Mouse (Mus musculus) forebrain, embryonic 11.5 days (tissue): ENCODE measurements at regions not wholly inside any gene's neighbourhood (a gene's known extent, or its start where the extent isn't known, plus 50 kb on each side); places are given as distances from the start of the nearest gene placed in this dataset.

Source experiments
- ATAC-seq: fragments of 200-750 bp; cut with Nextera tagmentation; replicated peaks from 2 replicates; pipeline ENCODE4 v1.8.0; 2017; ENCODE audit warnings: moderate TSS enrichment; ENCODE audit not compliant: low FRiP score
- DNase-seq: peaks from one replicate; pipeline ENCODE4 v3.0.0-alpha.2; 2017; ENCODE audit warnings: low spot score
- H3K27ac ChIP-seq: fragments of 300-500 bp; sonication (generic); 2 replicates; pipeline ENCODE4 v1.5.1; 2014; ENCODE audit warnings: low read depth, low read length
- H3K27me3 ChIP-seq: fragments of 300-500 bp; sonication (generic); 2 replicates; pipeline ENCODE4 v1.6.1; 2014; ENCODE audit warnings: mild to moderate bottlenecking, low read length, mixed read lengths; ENCODE audit not compliant: control insufficient read depth, insufficient read depth
- H3K36me3 ChIP-seq: fragments of 300-500 bp; sonication (generic); 2 replicates; pipeline ENCODE4 v1.6.1; 2014; ENCODE audit warnings: mild to moderate bottlenecking, low read length, moderate library complexity, mixed read lengths; ENCODE audit not compliant: control insufficient read depth, insufficient read depth
- H3K4me1 ChIP-seq: fragments of 300-500 bp; sonication (generic); replicated peaks from 2 replicates; pipeline ENCODE4 v1.6.1; 2014; ENCODE audit warnings: low read length, mixed read lengths; ENCODE audit not compliant: control insufficient read depth, insufficient read depth
- H3K4me2 ChIP-seq: fragments of 300-500 bp; sonication (generic); 2 replicates; pipeline ENCODE4 v1.6.1; 2014; ENCODE audit warnings: low read depth, mild to moderate bottlenecking, low read length, moderate library complexity, mixed read lengths; ENCODE audit not compliant: severe bottlenecking
- H3K4me3 ChIP-seq: fragments of 300-500 bp; sonication (generic); 2 replicates; pipeline ENCODE4 v1.5.1; 2014; ENCODE audit warnings: low read depth, low read length
- H3K9ac ChIP-seq: fragments of 300-500 bp; sonication (generic); 2 replicates; pipeline ENCODE4 v1.6.1; 2014; ENCODE audit warnings: low read length
- H3K9me3 ChIP-seq: fragments of 300-500 bp; sonication (generic); 2 replicates; pipeline ENCODE4 v1.6.1; 2016; ENCODE audit warnings: low read length, mixed read lengths; ENCODE audit not compliant: control insufficient read depth
- WGBS: fragments of 180-500 bp; shearing (Covaris S2); extraction: QIAGEN DNeasy Blood & Tissue Kit; methylation state at CpG from one replicate; pipeline ENCODE4 v1.1.7; 2014; 5-methylcytosine and 5-hydroxymethylcytosine counted together

- H3K4me1 ChIP-seq, result no peaks in the 10 kb centered on the region; the same call in 1 of the 2 replicates
- no peak overlapping the region for H3K9ac ChIP-seq
- H3K27me3 ChIP-seq, result no peaks in the 10 kb centered on the region
- no peaks in the 10 kb centered on the region for H3K36me3 ChIP-seq
- ATAC-seq (no peak), DNase-seq (no peak)
- 75% methylated on average over 5 of the region's 5 CpGs for WGBS
- H3K27ac ChIP-seq, result no peak overlapping the region
- no peak overlapping the region for H3K4me3 ChIP-seq
- no peak overlapping the region for H3K4me2 ChIP-seq
- H3K9me3 ChIP-seq, result no peaks in the 10 kb centered on the region
Measured at GRCm38 (mm10) chr2:118061291-118061690, 50.4 kb upstream of the Thbs1 start.
